Mouse (Mus musculus): Measurements from ENCODE around the gene Spata21. TPM values are rescaled to one million over a fixed set of nuclear protein-coding genes. Genes with fewer than 3 reads are reported as not detected.

Spata21 gene
- total and polyA plus RNA-seq, 3 experiments = not detected

- TF ChIP-seq TAL1 (conservative IDR thresholded peaks at IDR 0.05; ENCODE audit: low read depth, low read length) (peak; percentile 83), POLR2AphosphoS5 (IDR thresholded peaks at IDR 0.05; ENCODE audit: insufficient replicate concordance, low read depth, low read length) (no peak)
- 0 out of 2 replicates have a peak, but pooled peaks cover 6% of the 10 kb centered on the region for H3K9me3 ChIP-seq (replicated peaks)
- H3K4me3 ChIP-seq (ENCODE audit: low read depth, low read length) = peak overlapping the region; percentile 42; the same call in 1 of the 2 replicates
- peaks cover 75% of the 10 kb centered on the region for H3K4me1 ChIP-seq (ENCODE audit: insufficient read depth, low read depth, low read length)
- H3K36me3 ChIP-seq (replicated peaks) = peaks cover 49% of the 10 kb centered on the region
- peak; percentile 48 for DNase-seq (ENCODE audit: low spot score)
- no peaks in the 10 kb centered on the region for H3K27me3 ChIP-seq (ENCODE audit: insufficient read depth, low read length)
- peak; percentile 69 for ATAC-seq (ENCODE audit: extremely low read depth, insufficient number of reproducible peaks, low FRiP score, poor library complexity, severe bottlenecking)
Observed at GRCm38 (mm10) chr4:141161699-141162208, 73.6 kb downstream of the Spata21 start.

Other genes with a start within 250 kb of the Spata21 start
- not detected in 2 replicates for gene Padi1, start 242.6 kb upstream of the Spata21 start, total RNA-seq (2014; fragmentation: Nextera tagmentation)
- 0.12 and 0.16 TPM in 2 replicates for gene Padi1, start 242.6 kb upstream of the Spata21 start, total RNA-seq (2017)
- gene Padi1, start 242.6 kb upstream of the Spata21 start, polyA plus RNA-seq (2012) = 0.03 TPM in 2 replicates
- 0.34 TPM in 1 of 2 replicates, not detected in the other for gene Padi2, start 182.0 kb upstream of the Spata21 start, total RNA-seq (2014; fragmentation: Nextera tagmentation)
- 0.46 and 0.82 TPM in 2 replicates for gene Padi2, start 182.0 kb upstream of the Spata21 start, total RNA-seq (2017)
- gene Padi2, start 182.0 kb upstream of the Spata21 start, polyA plus RNA-seq (2012) = 0.11 and 0.21 TPM in 2 replicates
- gene Sdhb, start 127.1 kb upstream of the Spata21 start, total RNA-seq (2014; fragmentation: Nextera tagmentation) = 51.2 and 51.7 TPM in 2 replicates
- 100 and 103 TPM in 2 replicates for gene Sdhb, start 127.1 kb upstream of the Spata21 start, total RNA-seq (2017)
- gene Sdhb, start 127.1 kb upstream of the Spata21 start, polyA plus RNA-seq (2012) = 105 and 142 TPM in 2 replicates
- 22.3 and 34.0 TPM in 2 replicates for gene Atp13a2, start 101.5 kb upstream of the Spata21 start, total RNA-seq (2014; fragmentation: Nextera tagmentation)
- 21.4 and 26.6 TPM in 2 replicates for gene Atp13a2, start 101.5 kb upstream of the Spata21 start, total RNA-seq (2017)
- gene Atp13a2, start 101.5 kb upstream of the Spata21 start, polyA plus RNA-seq (2012) = 67.7 and 124 TPM in 2 replicates
- gene Mfap2, start 77.9 kb upstream of the Spata21 start, total RNA-seq (2014; fragmentation: Nextera tagmentation) = not detected in 2 replicates
- not detected in 2 replicates for gene Mfap2, start 77.9 kb upstream of the Spata21 start, total RNA-seq (2017)
- gene Mfap2, start 77.9 kb upstream of the Spata21 start, polyA plus RNA-seq (2012) = not detected in 2 replicates
- gene Crocc, start 27.8 kb upstream of the Spata21 start, total RNA-seq (2014; fragmentation: Nextera tagmentation) = 1.7 and 3.4 TPM in 2 replicates
- gene Crocc, start 27.8 kb upstream of the Spata21 start, total RNA-seq (2017) = 3.0 and 3.4 TPM in 2 replicates
- 5.3 and 7.1 TPM in 2 replicates for gene Crocc, start 27.8 kb upstream of the Spata21 start, polyA plus RNA-seq (2012)
- gene Necap2, start 10.0 kb upstream of the Spata21 start, total RNA-seq (2014; fragmentation: Nextera tagmentation) = 43.9 and 51.5 TPM in 2 replicates
- gene Necap2, start 10.0 kb upstream of the Spata21 start, total RNA-seq (2017) = 61.9 and 62.4 TPM in 2 replicates
- gene Necap2, start 10.0 kb upstream of the Spata21 start, polyA plus RNA-seq (2012) = 91.8 and 101 TPM in 2 replicates
- 54.3 and 64.5 TPM in 2 replicates for gene Szrd1, start 51.4 kb downstream of the Spata21 start, total RNA-seq (2014; fragmentation: Nextera tagmentation)
- gene Szrd1, start 51.4 kb downstream of the Spata21 start, total RNA-seq (2017) = 36.7 and 37.2 TPM in 2 replicates
- 150 and 161 TPM in 2 replicates for gene Szrd1, start 51.4 kb downstream of the Spata21 start, polyA plus RNA-seq (2012)
- gene Fbxo42, start 59.6 kb downstream of the Spata21 start, total RNA-seq (2014; fragmentation: Nextera tagmentation) = 30.3 and 36.7 TPM in 2 replicates
- 7.6 and 8.3 TPM in 2 replicates for gene Fbxo42, start 59.6 kb downstream of the Spata21 start, total RNA-seq (2017)
- gene Fbxo42, start 59.6 kb downstream of the Spata21 start, polyA plus RNA-seq (2012) = 14.3 and 15.5 TPM in 2 replicates
- gene Rsg1, start 125.6 kb downstream of the Spata21 start, total RNA-seq (2014; fragmentation: Nextera tagmentation) = 1.0 and 2.0 TPM in 2 replicates
- 0.93 and 1.6 TPM in 2 replicates for gene Rsg1, start 125.6 kb downstream of the Spata21 start, total RNA-seq (2017)
- gene Rsg1, start 125.6 kb downstream of the Spata21 start, polyA plus RNA-seq (2012) = 0.56 and 0.87 TPM in 2 replicates
- gene Arhgef19, start 151.2 kb downstream of the Spata21 start, total RNA-seq (2014; fragmentation: Nextera tagmentation) = not detected in 2 replicates
- 0.06 TPM in 1 of 2 replicates, not detected in the other for gene Arhgef19, start 151.2 kb downstream of the Spata21 start, total RNA-seq (2017)
- not detected in 2 replicates for gene Arhgef19, start 151.2 kb downstream of the Spata21 start, polyA plus RNA-seq (2012)
- not detected in 2 replicates for gene Epha2, start 212.9 kb downstream of the Spata21 start, total RNA-seq (2014; fragmentation: Nextera tagmentation)
- gene Epha2, start 212.9 kb downstream of the Spata21 start, total RNA-seq (2017) = not detected in 2 replicates
- gene Epha2, start 212.9 kb downstream of the Spata21 start, polyA plus RNA-seq (2012) = not detected in 2 replicates

Measured in G1E (cell line).